Mouse (Mus musculus) embryonic facial prominence, embryonic 11.5 days (tissue): Measurements from ENCODE around the gene Jakmip3. TPM values are rescaled to one million over a fixed set of nuclear protein-coding genes. Genes with fewer than 3 reads are reported as not detected.

Source experiments
- ATAC-seq: fragments of 200-750 bp; cut with Nextera tagmentation; replicated peaks from 2 replicates; pipeline ENCODE4 v1.8.0; 2017; ENCODE audit warnings: low read depth; ENCODE audit not compliant: insufficient number of reproducible peaks, low FRiP score, low TSS enrichment
- DNase-seq: peaks from one replicate; pipeline ENCODE4 v3.0.0-alpha.2; 2015; ENCODE audit warnings: low spot score
- H3K27ac ChIP-seq: fragments of 300-500 bp; sonication (generic); replicated peaks from 2 replicates; pipeline ENCODE4 v1.5.1; 2014; ENCODE audit warnings: mild to moderate bottlenecking, low read depth, low read length, control low read depth
- H3K27me3 ChIP-seq: fragments of 300-500 bp; sonication (generic); 2 replicates; pipeline ENCODE4 v1.6.1; 2014; ENCODE audit warnings: mild to moderate bottlenecking, low read length, moderate library complexity, mixed read lengths; ENCODE audit not compliant: control insufficient read depth, insufficient read depth
- H3K36me3 ChIP-seq: fragments of 300-500 bp; sonication (generic); replicated peaks from 2 replicates; pipeline ENCODE4 v1.6.1; 2014; ENCODE audit warnings: low read depth, mild to moderate bottlenecking, low read length, moderate library complexity, mixed read lengths; ENCODE audit not compliant: control insufficient read depth, insufficient read depth
- H3K4me1 ChIP-seq: fragments of 300-500 bp; sonication (generic); 2 replicates; pipeline ENCODE4 v1.6.1; 2014; ENCODE audit warnings: low read length, mixed read lengths; ENCODE audit not compliant: control insufficient read depth, insufficient read depth
- H3K4me2 ChIP-seq: fragments of 300-500 bp; sonication (generic); 2 replicates; pipeline ENCODE4 v1.6.1; 2014; ENCODE audit warnings: low read depth, mild to moderate bottlenecking, control low read depth, low read length, moderate library complexity
- H3K4me3 ChIP-seq: fragments of 300-500 bp; sonication (generic); 2 replicates; pipeline ENCODE4 v1.5.1; 2014; ENCODE audit warnings: low read depth, low read length, control low read depth
- H3K9ac ChIP-seq: fragments of 300-500 bp; sonication (generic); replicated peaks from 2 replicates; pipeline ENCODE4 v1.6.1; 2014; ENCODE audit warnings: mild to moderate bottlenecking, control low read depth, low read length
- H3K9me3 ChIP-seq: fragments of 300-500 bp; sonication (generic); replicated peaks from 2 replicates; pipeline ENCODE4 v1.6.1; 2016; ENCODE audit warnings: mild to moderate bottlenecking, low read length, inconsistent platforms, mixed read lengths; ENCODE audit not compliant: control insufficient read depth
- WGBS: fragments of 180-500 bp; shearing (Covaris S2); extraction: QIAGEN DNeasy Blood & Tissue Kit; methylation state at CpG from one replicate; pipeline ENCODE4 v1.1.7; 2014; 5-methylcytosine and 5-hydroxymethylcytosine counted together
- polyA plus RNA-seq: library from polyadenylated mRNA; unstranded; fragments of >200 nt; fragmentation: Nextera tagmentation; extraction: Ambion mirVana; gene quantifications from 2 replicates; pipeline ENCODE4 v1.2.1, GENCODE M21; 2014

Gene Jakmip3
- polyA plus RNA-seq, 1 experiment from 2014 or later = 0.80 TPM

DNA sequence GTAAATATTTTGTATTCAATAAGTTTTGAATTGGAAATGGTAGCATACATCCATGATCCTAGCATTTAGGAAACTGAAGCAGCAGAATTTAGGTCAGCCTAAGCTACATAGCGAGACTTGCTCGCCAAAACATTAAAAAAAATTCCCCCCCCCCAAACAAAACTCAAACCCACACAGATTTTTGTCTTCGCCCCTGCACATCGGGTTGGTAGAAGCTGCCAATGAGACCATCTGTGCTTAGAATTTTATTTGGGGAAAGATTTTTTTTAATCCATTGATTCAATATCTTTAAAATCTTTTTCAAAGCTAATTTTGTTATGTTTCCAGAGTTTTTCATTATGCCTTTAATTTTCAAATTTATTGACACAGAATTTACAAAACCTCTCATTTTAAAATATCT is 12.1 kb upstream of the Jakmip3 start:
- no peak overlapping the region for H3K4me2 ChIP-seq
- ATAC-seq (no peak), DNase-seq (no peak)
- H3K9ac ChIP-seq = no peak overlapping the region
- WGBS = 92% methylated on average over 4 of the region's 4 CpGs
- H3K27ac ChIP-seq = no peak overlapping the region
- H3K4me1 ChIP-seq = no peaks in the 10 kb centered on the region
- no peak overlapping the region for H3K4me3 ChIP-seq
- no peaks in the 10 kb centered on the region; the same call in 1 of the 2 replicates for H3K27me3 ChIP-seq
- H3K9me3 ChIP-seq = no peaks in the 10 kb centered on the region
- H3K36me3 ChIP-seq = no peaks in the 10 kb centered on the region

DNA sequence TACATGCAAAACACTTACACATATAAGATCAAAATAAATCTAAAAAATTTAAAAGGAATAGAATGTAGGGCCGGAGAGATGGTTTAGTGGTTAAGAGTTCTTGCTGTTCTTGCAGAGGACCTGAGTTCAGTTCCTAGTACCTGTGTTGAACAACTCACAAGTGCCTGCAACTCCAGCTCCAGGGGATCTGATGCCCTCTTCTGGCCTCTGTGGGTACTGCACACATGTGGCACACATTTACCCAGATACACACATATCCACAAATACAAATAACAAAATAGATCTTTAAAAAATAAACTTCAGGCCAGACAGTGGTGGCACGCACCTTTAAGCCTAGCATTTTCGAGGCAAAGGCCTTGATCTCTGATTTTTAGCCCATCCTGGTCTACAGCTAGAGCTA is 6.0 kb upstream of the Jakmip3 start:
- ATAC-seq = no peak
- H3K36me3 ChIP-seq = no peaks in the 10 kb centered on the region
- DNase-seq = no peak
- H3K4me2 ChIP-seq = no peak overlapping the region
- H3K27ac ChIP-seq = no peak overlapping the region
- no peak overlapping the region for H3K4me3 ChIP-seq
- H3K9ac ChIP-seq = no peak overlapping the region
- no peaks in the 10 kb centered on the region for H3K4me1 ChIP-seq
- H3K9me3 ChIP-seq = no peaks in the 10 kb centered on the region
- peaks cover 7% of the 10 kb centered on the region for H3K27me3 ChIP-seq
- 89% methylated on average over 3 of the region's 3 CpGs for WGBS

DNA sequence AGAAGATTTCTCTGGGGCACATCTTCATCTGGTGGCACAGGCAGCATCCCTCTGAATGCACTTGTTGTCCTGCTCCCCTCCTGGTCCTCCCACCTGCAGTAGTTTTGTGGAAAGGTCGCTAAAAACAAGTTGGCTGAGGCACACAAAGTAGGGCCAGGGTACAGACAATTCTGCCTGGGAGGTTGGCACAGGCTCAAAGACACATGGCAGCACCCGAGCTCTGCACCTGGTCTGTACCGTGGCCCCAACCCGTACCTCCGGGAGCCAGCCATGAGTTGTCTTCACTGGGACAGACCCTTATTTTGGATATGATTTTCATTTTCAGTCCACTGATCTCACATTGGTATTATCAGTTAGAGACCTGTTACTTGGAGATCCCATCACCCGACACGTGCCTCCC is 1.5 kb upstream of the Jakmip3 start:
- no peak for ATAC-seq
- no peak overlapping the region for H3K9ac ChIP-seq
- no peak overlapping the region for H3K4me2 ChIP-seq
- no peak overlapping the region for H3K4me3 ChIP-seq
- no peaks in the 10 kb centered on the region for H3K9me3 ChIP-seq
- no peaks in the 10 kb centered on the region for H3K36me3 ChIP-seq
- H3K27me3 ChIP-seq = peaks cover 39% of the 10 kb centered on the region
- WGBS = 82% methylated on average over 7 of the region's 7 CpGs
- no peak for DNase-seq
- H3K4me1 ChIP-seq = no peaks in the 10 kb centered on the region
- H3K27ac ChIP-seq = no peak overlapping the region

DNA sequence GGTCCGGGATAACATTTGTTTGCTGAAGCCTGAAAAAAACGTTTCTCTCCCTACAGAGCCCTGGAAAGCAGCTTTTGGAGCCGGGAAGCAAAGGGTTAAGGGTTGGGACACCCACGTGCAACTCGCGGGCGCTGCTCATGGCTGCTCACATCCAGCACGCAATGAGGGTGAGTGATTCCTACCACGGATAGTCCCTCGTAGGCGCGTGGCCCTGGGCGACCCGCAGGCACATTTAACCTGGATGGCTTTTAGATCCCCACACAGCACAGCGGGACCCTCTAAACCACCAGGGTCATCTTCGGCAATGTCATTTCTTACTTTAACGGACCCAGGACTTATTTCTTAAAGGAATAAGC is 296 bp upstream of the Jakmip3 start:
- H3K4me2 ChIP-seq = peak overlapping the region; percentile 87
- ATAC-seq (no peak), DNase-seq (peak; percentile 50)
- 0 out of 2 replicates have a peak overlapping the region, but pooled peaks have one; percentile 9 for H3K9ac ChIP-seq
- no peak overlapping the region for H3K27ac ChIP-seq
- under 1% methylated on average over 17 of the region's 17 CpGs for whole genome bisulfite sequencing
- H3K27me3 ChIP-seq = peaks cover 39% of the 10 kb centered on the region
- H3K4me3 ChIP-seq = peak overlapping the region; percentile 41
- no peaks in the 10 kb centered on the region for H3K4me1 ChIP-seq
- H3K36me3 ChIP-seq = no peaks in the 10 kb centered on the region
- H3K9me3 ChIP-seq = no peaks in the 10 kb centered on the region

DNA sequence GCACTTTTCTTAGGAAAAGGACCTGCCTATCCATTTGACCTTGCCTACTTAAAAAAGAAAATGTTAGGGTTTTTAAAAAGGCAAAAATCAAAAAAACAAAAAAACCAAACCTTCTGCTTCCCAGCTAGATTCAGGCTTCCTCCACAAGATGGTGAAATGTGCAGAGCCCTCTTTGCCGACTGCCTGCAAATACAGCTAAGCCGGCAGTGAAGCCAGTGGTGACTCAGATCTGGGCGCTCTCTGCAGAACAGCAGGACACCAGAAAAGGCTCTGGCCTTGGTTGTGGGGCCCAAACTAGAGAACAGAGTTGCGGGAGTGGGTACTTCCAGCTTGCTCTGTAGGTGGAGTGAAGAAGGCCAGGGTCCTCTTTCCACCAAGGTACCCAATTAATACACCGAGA is 1.0 kb downstream of the Jakmip3 start:
- H3K27ac ChIP-seq = no peak overlapping the region
- no peaks in the 10 kb centered on the region for H3K9me3 ChIP-seq
- no peak overlapping the region for H3K4me3 ChIP-seq
- ATAC-seq (no peak), DNase-seq (no peak)
- no peak overlapping the region for H3K9ac ChIP-seq
- no peak overlapping the region; the same call in 1 of the 2 replicates for H3K4me2 ChIP-seq
- H3K36me3 ChIP-seq = no peaks in the 10 kb centered on the region
- WGBS = 20% methylated on average over 5 of the region's 5 CpGs
- no peaks in the 10 kb centered on the region for H3K4me1 ChIP-seq
- H3K27me3 ChIP-seq = peaks cover 39% of the 10 kb centered on the region

DNA sequence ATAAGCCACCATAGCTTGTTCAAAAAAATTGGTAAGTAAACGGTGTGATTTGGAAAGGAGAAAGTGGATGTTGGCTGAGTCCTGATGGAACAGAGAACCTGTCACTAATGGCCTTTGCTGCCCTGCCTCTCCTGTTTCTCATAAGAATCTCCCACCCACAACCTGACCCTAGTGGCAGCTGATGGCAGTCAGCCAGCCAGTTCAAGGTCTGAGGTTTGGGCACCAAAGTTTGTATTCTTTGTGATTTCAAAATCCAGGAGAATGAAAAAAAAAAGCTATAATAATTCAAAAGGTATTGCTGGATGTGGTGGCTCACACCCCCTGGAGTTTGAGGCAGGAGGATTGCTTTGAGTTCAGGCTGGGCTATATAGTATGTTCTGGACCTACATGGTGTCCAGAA is 1.8 kb downstream of the Jakmip3 start:
- H3K4me1 ChIP-seq = no peaks in the 10 kb centered on the region
- H3K4me2 ChIP-seq = no peak overlapping the region
- ATAC-seq (no peak), DNase-seq (no peak)
- no peak overlapping the region for H3K9ac ChIP-seq
- no peaks in the 10 kb centered on the region for H3K36me3 ChIP-seq
- no peak overlapping the region for H3K4me3 ChIP-seq
- WGBS = 74% methylated on average over 1 of the region's 1 CpGs
- no peaks in the 10 kb centered on the region for H3K9me3 ChIP-seq
- peaks cover 39% of the 10 kb centered on the region for H3K27me3 ChIP-seq
- no peak overlapping the region for H3K27ac ChIP-seq

DNA sequence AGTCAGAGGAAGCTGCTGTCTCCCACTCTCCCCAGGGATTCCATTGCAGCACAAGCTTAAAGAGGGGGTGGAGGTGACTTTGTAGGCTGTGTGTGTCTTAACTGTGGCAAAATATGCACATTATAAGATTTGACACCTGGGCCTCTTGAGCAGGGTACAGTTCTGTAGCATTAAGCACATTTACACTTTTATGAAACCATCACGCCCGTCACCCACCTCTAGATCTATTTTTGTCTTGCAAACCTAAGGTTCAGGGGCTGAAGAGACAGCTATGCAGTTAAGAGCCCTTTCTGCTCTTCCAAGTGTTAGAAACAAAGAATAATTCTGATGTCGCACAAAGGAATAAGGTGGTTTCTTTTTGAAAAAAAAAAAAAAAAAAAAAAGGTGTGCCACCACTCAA is 5.1 kb downstream of the Jakmip3 start:
- ATAC-seq (no peak), DNase-seq (no peak)
- Histone ChIP-seq H3K4me2 (no peak overlapping the region), H3K9me3 (no peaks in the 10 kb centered on the region), H3K9ac (no peak overlapping the region), H3K27ac (no peak overlapping the region), H3K4me3 (no peak overlapping the region), H3K27me3 (peaks cover 21% of the 10 kb centered on the region), H3K4me1 (no peaks in the 10 kb centered on the region), H3K36me3 (no peaks in the 10 kb centered on the region)
- 48% methylated on average over 3 of the region's 3 CpGs for WGBS

DNA sequence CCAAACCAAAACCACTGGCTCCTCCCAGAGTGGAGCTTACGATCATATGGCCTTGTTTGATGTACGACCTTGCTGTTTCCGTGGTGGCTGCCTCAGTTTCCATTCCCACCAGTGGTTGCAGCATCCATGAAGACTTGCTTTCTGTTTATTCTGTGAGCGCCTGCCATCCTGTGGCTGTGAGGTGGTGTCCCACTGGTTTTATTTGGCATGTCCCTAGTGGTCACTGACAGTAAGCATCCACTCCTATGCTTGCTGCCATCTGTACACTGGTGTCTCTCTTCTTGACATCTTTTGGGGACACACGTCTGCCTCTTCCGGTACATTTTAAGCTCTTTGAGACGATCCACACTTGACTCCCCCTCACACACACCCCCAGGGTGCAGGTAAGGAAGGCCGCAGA is 7.2 kb downstream of the Jakmip3 start:
- H3K27me3 ChIP-seq = peaks cover 1% of the 10 kb centered on the region
- DNase-seq (no peak), ATAC-seq (no peak)
- WGBS = 89% methylated on average over 8 of the region's 8 CpGs
- H3K9ac ChIP-seq = no peak overlapping the region
- H3K4me2 ChIP-seq = no peak overlapping the region
- H3K27ac ChIP-seq = no peak overlapping the region
- H3K36me3 ChIP-seq = no peaks in the 10 kb centered on the region
- H3K4me3 ChIP-seq = no peak overlapping the region
- H3K4me1 ChIP-seq = no peaks in the 10 kb centered on the region
- H3K9me3 ChIP-seq = no peaks in the 10 kb centered on the region
